Mouse (Mus musculus) forebrain, embryonic 10.5 days (tissue): ENCODE data around the gene Olfr2. TPM values are rescaled to one million over a fixed set of nuclear protein-coding genes. Genes with fewer than 3 reads are reported as not detected.

ENCODE experiments used
- DNase-seq: peaks from one replicate; pipeline ENCODE4 v3.0.0-alpha.2; 2017; ENCODE audit warnings: low spot score; ENCODE audit errors: extremely low spot score
- H3K27ac ChIP-seq: fragments of 300-500 bp; sonication (generic); 2 replicates; pipeline ENCODE4 v1.5.1; 2016; ENCODE audit warnings: mild to moderate bottlenecking
- H3K27me3 ChIP-seq: fragments of 300-500 bp; sonication (generic); 2 replicates; pipeline ENCODE4 v1.6.1; 2016; ENCODE audit warnings: mild to moderate bottlenecking; ENCODE audit not compliant: poor library complexity, severe bottlenecking
- H3K36me3 ChIP-seq: fragments of 300-500 bp; sonication (generic); replicated peaks from 2 replicates; pipeline ENCODE4 v1.6.1; 2016; ENCODE audit warnings: mild to moderate bottlenecking, moderate library complexity
- H3K4me1 ChIP-seq: fragments of 300-500 bp; sonication (generic); 2 replicates; pipeline ENCODE4 v1.6.1; 2016
- H3K4me3 ChIP-seq: fragments of 300-500 bp; sonication (generic); 2 replicates; pipeline ENCODE4 v1.5.1; 2016; ENCODE audit warnings: mild to moderate bottlenecking, moderate library complexity
- H3K9me3 ChIP-seq: fragments of 300-500 bp; sonication (generic); 2 replicates; pipeline ENCODE4 v1.6.1; 2016; ENCODE audit warnings: mild to moderate bottlenecking, moderate library complexity
- WGBS: fragments of 180-500 bp; shearing (Covaris S2); methylation state at CpG from one replicate; pipeline ENCODE4 v1.1.7; 2016; 5-methylcytosine and 5-hydroxymethylcytosine counted together
- polyA plus RNA-seq: library from polyadenylated mRNA; unstranded; fragments of >200 nt; fragmentation: Nextera tagmentation; extraction: Ambion mirVana; gene quantifications from 2 replicates; pipeline ENCODE4 v1.2.1, GENCODE M21; 2016

Gene Olfr2
- polyA plus RNA-seq, 1 experiment from 2014 or later, result not detected

GRCm38 (mm10) chr7:106948212-106948611 lies 57.7 kb downstream of the Olfr2 start, which contains the start of gene Olfr710:
Gene Olfr710, minus strand, starts transcription at chr7:106948312.
- Histone ChIP-seq H3K9me3 (no peaks in the 10 kb centered on the region), H3K27me3 (no peaks in the 10 kb centered on the region), H3K4me3 (no peak within 1 kb of the TSS), H3K27ac (no peak within 1 kb of the TSS), H3K4me1 (no peaks in the 10 kb centered on the region), H3K36me3 (no peaks in the 10 kb centered on the region)
- no peak for DNase-seq
- 85% methylated on average over 3 of the region's 3 CpGs for WGBS

Other genes starting within 250 kb of the Olfr2 start
- not detected in 2 replicates for gene Olfr699, start 212.9 kb downstream of the Olfr2 start, polyA plus RNA-seq
- not detected in 2 replicates for gene Olfr700, start 197.2 kb downstream of the Olfr2 start, polyA plus RNA-seq
- gene Olfr701, start 191.9 kb downstream of the Olfr2 start, polyA plus RNA-seq, result not detected in 2 replicates
- not detected in 2 replicates for gene Olfr702, start 172.2 kb downstream of the Olfr2 start, polyA plus RNA-seq
- not detected in 2 replicates for gene Olfr703, start 162.7 kb downstream of the Olfr2 start, polyA plus RNA-seq
- not detected in 2 replicates for gene Olfr704, start 142.9 kb downstream of the Olfr2 start, polyA plus RNA-seq
- gene Olfr705, start 129.2 kb downstream of the Olfr2 start, polyA plus RNA-seq, result not detected in 2 replicates
- not detected in 2 replicates for gene Olfr706, start 117.9 kb downstream of the Olfr2 start, polyA plus RNA-seq
- gene Olfr707, start 104.8 kb downstream of the Olfr2 start, polyA plus RNA-seq, result not detected in 2 replicates
- gene Olfr1532-ps1, start 98.1 kb downstream of the Olfr2 start, polyA plus RNA-seq, result not detected in 2 replicates
- gene Olfr709-ps1, start 73.9 kb downstream of the Olfr2 start, polyA plus RNA-seq, result not detected in 2 replicates
- not detected in 2 replicates for gene Olfr710, start 57.8 kb downstream of the Olfr2 start, polyA plus RNA-seq
- not detected in 2 replicates for gene Olfr6, start 42.1 kb downstream of the Olfr2 start, polyA plus RNA-seq
- gene Olfr711, start 30.6 kb downstream of the Olfr2 start, polyA plus RNA-seq, result not detected in 2 replicates
- not detected in 2 replicates for gene Olfr713, start 25.1 kb upstream of the Olfr2 start, polyA plus RNA-seq
- gene Olfr714, start 64.9 kb upstream of the Olfr2 start, polyA plus RNA-seq, result not detected in 2 replicates
- not detected in 2 replicates for gene Olfr17, start 87.1 kb upstream of the Olfr2 start, polyA plus RNA-seq
- gene Olfr715b, start 104.3 kb upstream of the Olfr2 start, polyA plus RNA-seq, result not detected in 2 replicates
- gene Olfr715, start 125.0 kb upstream of the Olfr2 start, polyA plus RNA-seq, result not detected in 2 replicates
- gene Olfr716, start 132.3 kb upstream of the Olfr2 start, polyA plus RNA-seq, result not detected in 2 replicates
- not detected in 2 replicates for gene Nlrp14, start 160.9 kb upstream of the Olfr2 start, polyA plus RNA-seq
- not detected in 2 replicates for gene Rbmxl2, start 203.4 kb upstream of the Olfr2 start, polyA plus RNA-seq